ENCODE assay signal across 25 mouse cellular contexts in the genomic region with DNA sequence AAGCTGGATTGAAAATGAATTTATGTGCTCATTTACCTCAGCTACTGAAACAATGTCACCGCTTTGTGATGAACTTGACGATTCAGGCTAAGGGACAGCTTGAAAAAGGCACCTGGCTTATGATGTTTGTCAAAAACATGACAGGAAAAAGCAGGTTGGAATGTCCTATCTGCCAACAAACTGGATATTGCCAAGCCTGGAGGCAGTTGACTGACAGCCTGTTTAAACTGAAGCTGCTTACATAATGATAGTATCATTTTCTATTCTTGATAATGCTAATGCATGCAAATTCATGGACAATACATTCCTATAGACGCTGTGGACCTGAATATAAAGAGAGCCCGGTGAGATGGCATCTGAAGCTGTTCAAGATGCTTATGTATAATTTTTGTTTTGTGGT.
A peak's percentile ranks its signal among the peaks of the same experiment; 100 is the strongest.
DNase-seq lines count a peak whose midpoint lies in the region; ATAC-seq and TF ChIP-seq lines count a peak whose summit lies in the region.
"Had no signal": no experiment of that assay in that cellular context is flagged by ENCODE, and none has a peak within 500 bp of the region (broad histone marks: within the 10 kb centered on the region; RNA-seq: fewer than 3 reads in every experiment).

No protein-coding gene starts in this region.

- DNase-seq in layer of hippocampus, adult 2 months (ENCODE audit: low spot score in 2 of 2): no peak
- no peak for DNase-seq in layer of hippocampus, adult 9-10 months (ENCODE audit: low spot score)
- DNase-seq in midbrain, embryonic 14.5 days: peak; percentile 30
- DNase-seq in midbrain, embryonic 10.5 days (ENCODE audit: low spot score): no peak
- DNase-seq in natural killer cell, adult 2 months (ENCODE audit: low spot score in 2 of 2): no peak
- DNase-seq: adrenal gland, postnatal 10 days; adrenal gland, postnatal 36 days; cerebellum, adult 11 months; cerebellum, adult 2 months; cerebellum, postnatal 10 days; cerebellum, postnatal 36 days; embryo, embryonic 11 days; gastrocnemius, adult 2 months; gastrocnemius, postnatal 14 days; heart, adult 11 months had no signal

- no peaks in the 10 kb centered on the region for H3K27me3 ChIP-seq in forebrain, embryonic 13.5 days
- H3K27me3 ChIP-seq in forebrain, embryonic 12.5 days: no peaks in the 10 kb centered on the region
- H3K27me3 ChIP-seq in midbrain, embryonic 14.5 days (ENCODE audit: control insufficient read depth, insufficient read depth, low read length): no peaks in the 10 kb centered on the region
- no peaks in the 10 kb centered on the region for H3K27me3 ChIP-seq in midbrain, embryonic 10.5 days (ENCODE audit: low read depth, poor library complexity, severe bottlenecking)
- H3K27me3 ChIP-seq in midbrain, embryonic 16.5 days (ENCODE audit: control insufficient read depth, insufficient read depth, low read depth, low read length): no peaks in the 10 kb centered on the region
- H3K27me3 ChIP-seq: embryonic facial prominence, embryonic 13.5 days; hindbrain, embryonic 12.5 days; hindbrain, embryonic 15.5 days had no signal

- H3K36me3 ChIP-seq in forebrain, embryonic 13.5 days (ENCODE audit: poor library complexity, severe bottlenecking): no peaks in the 10 kb centered on the region
- no peaks in the 10 kb centered on the region for H3K36me3 ChIP-seq in forebrain, embryonic 12.5 days (replicated peaks)
- H3K36me3 ChIP-seq in midbrain, embryonic 14.5 days (ENCODE audit: control insufficient read depth, insufficient read depth, low read length): no peaks in the 10 kb centered on the region
- no peaks in the 10 kb centered on the region for H3K36me3 ChIP-seq in midbrain, embryonic 10.5 days
- H3K36me3 ChIP-seq in midbrain, embryonic 16.5 days (ENCODE audit: control insufficient read depth, insufficient read depth, low read length): no peaks in the 10 kb centered on the region
- H3K36me3 ChIP-seq: embryonic facial prominence, embryonic 10.5 days; embryonic facial prominence, embryonic 13.5 days; hindbrain, embryonic 12.5 days; hindbrain, embryonic 15.5 days had no signal

- H3K9me3 ChIP-seq in forebrain, embryonic 13.5 days (replicated peaks): no peaks in the 10 kb centered on the region
- no peaks in the 10 kb centered on the region for H3K9me3 ChIP-seq in forebrain, embryonic 12.5 days
- no peaks in the 10 kb centered on the region for H3K9me3 ChIP-seq in midbrain, embryonic 14.5 days (ENCODE audit: control insufficient read depth, low read length)
- no peaks in the 10 kb centered on the region for H3K9me3 ChIP-seq in midbrain, embryonic 10.5 days (replicated peaks)
- no peaks in the 10 kb centered on the region for H3K9me3 ChIP-seq in midbrain, embryonic 16.5 days (replicated peaks; ENCODE audit: control insufficient read depth, low read length, poor library complexity, severe bottlenecking)
- H3K9me3 ChIP-seq: embryonic facial prominence, embryonic 10.5 days; embryonic facial prominence, embryonic 13.5 days; hindbrain, embryonic 12.5 days; hindbrain, embryonic 15.5 days had no signal

- H3K9ac ChIP-seq in forebrain, embryonic 13.5 days: no peak overlapping the region
- no peak overlapping the region for H3K9ac ChIP-seq in forebrain, embryonic 12.5 days
- no peak overlapping the region for H3K9ac ChIP-seq in midbrain, embryonic 14.5 days (replicated peaks; ENCODE audit: low read length)
- H3K9ac ChIP-seq in midbrain, embryonic 16.5 days (ENCODE audit: low read depth, low read length): no peak overlapping the region
- H3K9ac ChIP-seq: embryonic facial prominence, embryonic 13.5 days; hindbrain, embryonic 12.5 days; hindbrain, embryonic 15.5 days had no signal

- H3K4me3 ChIP-seq in forebrain, embryonic 13.5 days: no peak overlapping the region
- no peak overlapping the region for H3K4me3 ChIP-seq in forebrain, embryonic 12.5 days (replicated peaks)
- peak overlapping the region; percentile 3 for H3K4me3 ChIP-seq in layer of hippocampus, adult 2 months
- H3K4me3 ChIP-seq in midbrain, embryonic 14.5 days (replicated peaks; ENCODE audit: low read depth, low read length): no peak overlapping the region
- no peak overlapping the region for H3K4me3 ChIP-seq in midbrain, embryonic 10.5 days
- H3K4me3 ChIP-seq in midbrain, embryonic 16.5 days (ENCODE audit: low read depth, low read length): no peak overlapping the region
- H3K4me3 ChIP-seq: embryonic facial prominence, embryonic 10.5 days; embryonic facial prominence, embryonic 13.5 days; erythroblast, embryonic 14.5 days; gastrocnemius, adult 2 months; hindbrain, embryonic 12.5 days; hindbrain, embryonic 15.5 days had no signal

- H3K27ac ChIP-seq in forebrain, embryonic 13.5 days: no peak overlapping the region
- no peak overlapping the region for H3K27ac ChIP-seq in forebrain, embryonic 12.5 days
- H3K27ac ChIP-seq in layer of hippocampus, adult 2 months: peak overlapping the region; percentile 49; the same call in 1 of the 2 replicates
- H3K27ac ChIP-seq in midbrain, embryonic 14.5 days (replicated peaks; ENCODE audit: low read depth, low read length): no peak overlapping the region
- H3K27ac ChIP-seq in midbrain, embryonic 10.5 days (replicated peaks): no peak overlapping the region
- no peak overlapping the region for H3K27ac ChIP-seq in midbrain, embryonic 16.5 days (ENCODE audit: low read length)
- H3K27ac ChIP-seq: embryonic facial prominence, embryonic 10.5 days; embryonic facial prominence, embryonic 13.5 days; gastrocnemius, adult 2 months; hindbrain, embryonic 12.5 days; hindbrain, embryonic 15.5 days had no signal

- peaks cover 19% of the 10 kb centered on the region for H3K4me1 ChIP-seq in forebrain, embryonic 13.5 days
- peaks cover 18% of the 10 kb centered on the region for H3K4me1 ChIP-seq in forebrain, embryonic 12.5 days
- H3K4me1 ChIP-seq in midbrain, embryonic 14.5 days (ENCODE audit: control insufficient read depth, insufficient read depth, low read length): peaks cover 16% of the 10 kb centered on the region
- no peaks in the 10 kb centered on the region; the same call in 1 of the 2 replicates for H3K4me1 ChIP-seq in midbrain, embryonic 10.5 days
- peaks cover 8% of the 10 kb centered on the region for H3K4me1 ChIP-seq in midbrain, embryonic 16.5 days (ENCODE audit: control insufficient read depth, insufficient read depth, low read length)
- H3K4me1 ChIP-seq: embryonic facial prominence, embryonic 10.5 days; embryonic facial prominence, embryonic 13.5 days; hindbrain, embryonic 15.5 days had no signal

- ATAC-seq in forebrain, embryonic 13.5 days: peak; percentile 59
- no peak for ATAC-seq in forebrain, embryonic 12.5 days (ENCODE audit: low FRiP score)
- ATAC-seq in midbrain, embryonic 14.5 days (ENCODE audit: low FRiP score, low TSS enrichment): no peak
- ATAC-seq in midbrain, embryonic 16.5 days: 0 out of 2 replicates have a peak, but pooled peaks have one; percentile 41
- ATAC-seq: activated CD4-positive, CD25-positive, alpha-beta regulatory T cell, adult 4 months had no signal

- 52% methylated on average over 4 of the region's 4 CpGs for WGBS in forebrain, embryonic 13.5 days
- WGBS in forebrain, embryonic 12.5 days: 58% methylated on average over 4 of the region's 4 CpGs
- 36% methylated on average over 4 of the region's 4 CpGs for WGBS in midbrain, embryonic 14.5 days
- WGBS in midbrain, embryonic 10.5 days: 86% methylated on average over 4 of the region's 4 CpGs
- WGBS in midbrain, embryonic 16.5 days: 43% methylated on average over 4 of the region's 4 CpGs

- no peak overlapping the region for H3K4me2 ChIP-seq in forebrain, embryonic 13.5 days
- H3K4me2 ChIP-seq in forebrain, embryonic 12.5 days: no peak overlapping the region
- no peak overlapping the region for H3K4me2 ChIP-seq in midbrain, embryonic 14.5 days (ENCODE audit: low read length)
- H3K4me2 ChIP-seq in midbrain, embryonic 16.5 days (ENCODE audit: low read length): no peak overlapping the region
- H3K4me2 ChIP-seq: embryonic facial prominence, embryonic 13.5 days; heart, embryonic 11.5 days; hindbrain, embryonic 12.5 days; hindbrain, embryonic 15.5 days had no signal

- no peak for TF ChIP-seq CTCF in layer of hippocampus, adult 2 months (conservative IDR thresholded peaks at IDR 0.05)

Comparison
In these comparisons a context has a peak if more than half of its experiments do, and no peak if none do; other contexts are left out.
1. ATAC-seq: peak in forebrain, embryonic 13.5 days (single experiment) and midbrain, embryonic 16.5 days (single experiment); none in forebrain, embryonic 12.5 days (single experiment) and midbrain, embryonic 14.5 days (single experiment).